Mouse (Mus musculus): ENCODE results near the gene Padi6. TPM values are rescaled to one million over a fixed set of nuclear protein-coding genes. Genes with fewer than 3 reads are reported as not detected.
A peak's percentile ranks its signal among the peaks of the same experiment; 100 is the strongest.

Padi6 gene
- total and polyA plus RNA-seq, 2 experiments from 2014 or later, result 0.11 to 0.58 TPM

DNA sequence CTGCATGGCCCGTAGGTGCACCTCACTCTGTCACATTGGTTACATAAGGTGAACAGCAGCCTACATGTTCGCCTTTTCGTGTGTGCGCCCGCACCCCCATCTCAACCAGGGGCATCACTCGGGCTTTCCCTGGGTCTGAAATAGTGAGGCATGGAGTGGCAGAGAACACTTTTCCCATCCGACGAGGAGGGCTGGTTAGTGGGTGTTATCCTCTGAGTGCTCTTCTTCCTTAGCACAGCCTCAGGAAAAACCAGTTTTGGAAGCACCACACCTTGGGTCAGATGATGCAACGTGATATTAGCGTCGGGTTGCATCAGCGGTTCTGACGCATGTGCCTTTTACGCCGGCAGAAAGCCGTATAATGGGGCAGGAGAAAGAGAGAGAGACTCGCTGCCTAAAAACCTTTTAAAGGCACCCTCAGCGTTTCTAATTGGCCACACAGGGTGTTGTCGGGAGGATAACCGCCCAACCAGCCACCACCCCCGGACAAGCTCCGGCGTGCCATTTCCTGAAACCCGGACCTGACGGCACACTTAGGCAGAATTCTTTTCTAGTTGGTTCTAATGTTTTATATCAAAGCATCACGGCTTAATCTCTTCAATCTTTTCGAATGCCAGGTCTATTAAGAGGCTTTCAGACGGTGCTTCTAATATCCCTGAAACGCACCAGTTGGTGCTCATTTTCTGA is 42.9 kb downstream of the Padi6 start:
- H3K9ac ChIP-seq (replicated peaks; ENCODE audit: low read length), result 0 out of 2 replicates have a peak overlapping the region, but pooled peaks have one; percentile 30
- H3K4me3 ChIP-seq (ENCODE audit: low read length), result peak overlapping the region; percentile 28
- peak overlapping the region; percentile 87 for H3K4me2 ChIP-seq (ENCODE audit: low read depth, low read length)
- H3K4me1 ChIP-seq (ENCODE audit: insufficient read depth, low read length), result 0 out of 2 replicates have a peak, but pooled peaks cover 4% of the 10 kb centered on the region
- no peaks in the 10 kb centered on the region for H3K9me3 ChIP-seq (ENCODE audit: low read length)
- no peak for TF ChIP-seq CTCF (IDR thresholded peaks at IDR 0.05; ENCODE audit: low read depth)
- no peak overlapping the region for H3K27ac ChIP-seq
- no peak for ATAC-seq
- 6% methylated on average over 29 of the region's 29 CpGs for WGBS
- peak; percentile 67 for DNase-seq (ENCODE audit: low spot score)
- 0 out of 2 replicates have a peak, but pooled peaks cover 10% of the 10 kb centered on the region for H3K27me3 ChIP-seq (ENCODE audit: insufficient read depth, low read length)
- H3K36me3 ChIP-seq (ENCODE audit: insufficient read depth, low read length), result no peaks in the 10 kb centered on the region

DNA sequence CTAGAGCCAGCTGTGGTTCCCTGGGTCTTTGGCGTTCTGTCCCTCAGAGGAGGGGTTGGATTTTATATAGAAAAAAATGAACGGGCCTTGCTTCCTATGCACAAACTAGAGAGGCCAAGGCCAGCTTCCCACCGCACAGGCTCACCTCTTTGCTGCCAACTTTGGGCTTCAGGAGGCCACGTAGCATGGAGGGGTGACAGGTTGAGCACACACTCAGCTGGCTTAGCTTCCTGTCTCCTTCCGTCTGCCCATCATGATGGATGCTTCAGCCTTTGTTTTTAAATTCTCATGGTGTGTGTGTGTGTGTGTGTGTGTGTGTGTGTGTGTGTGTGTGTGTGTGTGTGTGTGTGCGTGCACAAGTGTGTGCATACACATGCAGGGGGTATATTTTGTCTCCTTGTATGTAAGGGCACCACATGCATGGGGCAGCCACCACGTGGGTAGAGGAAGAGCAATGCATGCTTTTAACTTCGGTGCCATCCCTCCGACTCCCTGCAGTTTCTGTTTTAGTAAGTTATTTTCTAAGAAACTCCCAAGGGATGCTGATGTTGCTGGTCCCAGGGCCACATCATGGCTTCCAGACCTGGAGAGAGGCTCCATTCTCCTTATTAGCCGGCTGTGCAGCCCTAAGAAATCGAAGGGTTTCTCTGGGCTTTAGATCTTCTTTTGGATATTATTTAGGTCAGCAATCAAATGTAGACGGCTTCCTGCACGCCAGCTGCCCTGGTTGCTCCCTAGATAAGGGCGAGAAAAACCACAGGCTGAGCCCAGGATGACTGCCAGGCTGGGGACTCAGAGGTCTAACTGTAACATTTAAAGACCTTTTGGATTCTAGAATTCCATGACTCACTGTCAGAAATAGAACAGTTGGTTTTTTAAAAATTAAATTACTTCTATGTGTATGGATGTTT is 46.5 kb downstream of the Padi6 start:
- TF ChIP-seq CTCF (IDR thresholded peaks at IDR 0.05; ENCODE audit: low read depth), result no peak
- H3K27ac ChIP-seq, result no peak overlapping the region
- 0 out of 2 replicates have a peak, but pooled peaks cover 10% of the 10 kb centered on the region for H3K27me3 ChIP-seq (ENCODE audit: insufficient read depth, low read length)
- 0 out of 2 replicates have a peak, but pooled peaks cover 4% of the 10 kb centered on the region for H3K4me1 ChIP-seq (ENCODE audit: insufficient read depth, low read length)
- DNase-seq (ENCODE audit: low spot score) (no peak), ATAC-seq (no peak)
- no peak overlapping the region for H3K9ac ChIP-seq (replicated peaks; ENCODE audit: low read length)
- 76% methylated on average over 14 of the region's 14 CpGs for WGBS
- no peaks in the 10 kb centered on the region for H3K36me3 ChIP-seq (ENCODE audit: insufficient read depth, low read length)
- no peak overlapping the region for H3K4me2 ChIP-seq (ENCODE audit: low read depth, low read length)
- no peaks in the 10 kb centered on the region for H3K9me3 ChIP-seq (ENCODE audit: low read length)
- no peak overlapping the region for H3K4me3 ChIP-seq (ENCODE audit: low read length)

DNA sequence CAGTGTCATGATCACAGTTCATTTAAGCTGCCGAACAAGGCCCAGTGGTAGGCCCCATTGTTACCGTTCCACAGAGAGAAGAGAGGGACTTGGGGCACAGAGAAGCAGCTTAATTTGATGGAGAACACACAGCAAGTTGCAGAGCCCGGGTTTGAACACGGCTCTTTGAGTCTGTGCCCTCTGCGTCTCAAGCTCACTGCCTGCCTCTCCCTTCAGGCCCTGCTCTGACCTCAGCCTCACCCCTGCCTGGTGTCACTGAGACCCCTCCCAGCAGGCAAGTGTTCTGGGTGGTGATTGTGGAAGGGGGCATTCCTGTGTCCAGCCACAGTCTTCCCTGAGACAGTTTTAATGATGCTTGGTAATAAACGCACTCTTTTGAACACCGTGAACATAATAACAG is 47.3 kb downstream of the Padi6 start:
- H3K27me3 ChIP-seq (ENCODE audit: insufficient read depth, low read length), result 0 out of 2 replicates have a peak, but pooled peaks cover 6% of the 10 kb centered on the region
- H3K9me3 ChIP-seq (ENCODE audit: low read length), result no peaks in the 10 kb centered on the region
- ATAC-seq (no peak), DNase-seq (ENCODE audit: low spot score) (no peak)
- WGBS, result 66% methylated on average over 7 of the region's 7 CpGs
- no peak overlapping the region for H3K4me3 ChIP-seq (ENCODE audit: low read length)
- no peak for TF ChIP-seq CTCF (IDR thresholded peaks at IDR 0.05; ENCODE audit: low read depth)
- 0 out of 2 replicates have a peak, but pooled peaks cover 2% of the 10 kb centered on the region for H3K4me1 ChIP-seq (ENCODE audit: insufficient read depth, low read length)
- no peak overlapping the region for H3K9ac ChIP-seq (replicated peaks; ENCODE audit: low read length)
- no peaks in the 10 kb centered on the region for H3K36me3 ChIP-seq (ENCODE audit: insufficient read depth, low read length)
- H3K4me2 ChIP-seq (ENCODE audit: low read depth, low read length), result no peak overlapping the region
- H3K27ac ChIP-seq, result no peak overlapping the region

DNA sequence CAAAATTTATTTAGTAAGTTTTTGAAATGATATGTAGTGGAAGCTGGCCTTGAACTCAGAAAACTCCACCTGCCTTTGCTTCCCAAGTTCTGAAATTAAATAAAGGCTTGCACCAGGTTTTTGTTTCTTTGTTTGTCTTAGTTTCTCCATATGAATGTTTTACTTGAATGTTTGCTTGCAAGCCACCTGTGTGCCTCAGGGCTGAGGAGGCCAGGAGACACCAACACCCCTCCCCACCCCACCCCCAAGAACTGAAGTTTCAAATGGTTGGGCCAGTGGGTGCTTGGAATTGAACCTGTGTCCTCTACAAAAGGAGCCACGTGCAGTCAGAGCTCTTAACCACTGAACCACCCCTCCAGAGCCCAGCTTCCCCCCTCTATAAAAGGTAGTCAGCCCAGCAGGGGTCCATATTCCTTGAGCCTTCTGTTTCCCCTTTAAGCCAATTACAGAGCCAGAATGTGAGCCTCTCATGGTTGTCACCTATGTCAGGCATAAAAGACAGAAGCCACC is 47.8 kb downstream of the Padi6 start:
- H3K4me2 ChIP-seq (ENCODE audit: low read depth, low read length), result no peak overlapping the region
- no peak for ATAC-seq
- no peak overlapping the region for H3K27ac ChIP-seq
- WGBS, result 22% methylated on average over 1 of the region's 1 CpGs
- no peaks in the 10 kb centered on the region for H3K36me3 ChIP-seq (ENCODE audit: insufficient read depth, low read length)
- H3K4me1 ChIP-seq (ENCODE audit: insufficient read depth, low read length), result no peaks in the 10 kb centered on the region
- H3K27me3 ChIP-seq (ENCODE audit: insufficient read depth, low read length), result 0 out of 2 replicates have a peak, but pooled peaks cover 5% of the 10 kb centered on the region
- no peak overlapping the region for H3K9ac ChIP-seq (replicated peaks; ENCODE audit: low read length)
- no peak for DNase-seq (ENCODE audit: low spot score)
- H3K9me3 ChIP-seq (ENCODE audit: low read length), result no peaks in the 10 kb centered on the region
- no peak for TF ChIP-seq CTCF (IDR thresholded peaks at IDR 0.05; ENCODE audit: low read depth)
- no peak overlapping the region for H3K4me3 ChIP-seq (ENCODE audit: low read length)

DNA sequence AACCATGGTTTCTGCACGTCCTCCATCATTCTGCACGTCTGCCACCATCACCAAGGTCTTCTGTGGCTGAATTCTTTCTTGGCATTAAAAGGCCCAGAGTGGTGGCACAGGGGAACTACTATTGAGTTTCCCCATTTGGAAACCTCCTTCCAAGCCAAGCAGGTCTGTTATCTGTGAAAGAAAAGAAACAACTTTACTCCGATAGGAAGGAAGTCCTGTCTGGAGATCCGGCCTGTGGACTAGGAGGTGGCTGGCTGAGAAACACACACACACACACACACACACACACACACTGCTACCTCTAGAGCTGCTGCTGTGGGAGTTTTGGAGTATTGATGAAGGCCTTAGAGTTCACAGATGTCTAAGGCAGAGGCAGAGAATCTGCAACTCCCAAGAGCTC is 48.9 kb downstream of the Padi6 start:
- Histone ChIP-seq H3K9me3 (ENCODE audit: low read length) (no peaks in the 10 kb centered on the region), H3K9ac (replicated peaks; ENCODE audit: low read length) (no peak overlapping the region), H3K4me3 (ENCODE audit: low read length) (no peak overlapping the region), H3K36me3 (ENCODE audit: insufficient read depth, low read length) (no peaks in the 10 kb centered on the region), H3K4me1 (ENCODE audit: insufficient read depth, low read length) (no peaks in the 10 kb centered on the region), H3K27ac (no peak overlapping the region), H3K27me3 (ENCODE audit: insufficient read depth, low read length) (no peaks in the 10 kb centered on the region), H3K4me2 (ENCODE audit: low read depth, low read length) (no peak overlapping the region)
- no peak for DNase-seq (ENCODE audit: low spot score)
- ATAC-seq, result no peak
- TF ChIP-seq CTCF (IDR thresholded peaks at IDR 0.05; ENCODE audit: low read depth), result no peak
- 76% methylated on average over 4 of the region's 4 CpGs for WGBS

DNA sequence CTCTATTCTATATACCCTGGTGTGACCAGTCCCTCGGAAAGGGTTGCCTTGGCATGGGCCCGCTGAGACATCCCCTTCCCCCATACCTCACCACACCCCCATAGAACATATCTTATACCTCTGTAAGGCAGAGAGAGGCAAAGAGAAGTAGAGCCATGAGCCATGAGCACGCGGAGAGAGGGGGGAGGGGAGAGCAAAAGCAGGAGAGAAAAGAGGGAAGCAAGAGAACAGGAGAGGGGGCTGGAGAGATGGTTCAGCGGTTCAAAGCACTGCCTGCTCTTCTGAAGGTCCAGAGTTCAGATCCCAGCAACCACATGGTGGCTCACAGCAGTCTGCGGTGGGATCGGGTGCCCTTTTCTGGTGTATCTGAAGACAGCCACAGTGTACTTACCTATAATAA is 51.0 kb downstream of the Padi6 start:
- TF ChIP-seq CTCF (IDR thresholded peaks at IDR 0.05; ENCODE audit: low read depth), result no peak
- ATAC-seq, result no peak
- no peak for DNase-seq (ENCODE audit: low spot score)
- no peak overlapping the region for H3K27ac ChIP-seq
- no peak overlapping the region for H3K9ac ChIP-seq (replicated peaks; ENCODE audit: low read length)
- no peaks in the 10 kb centered on the region for H3K27me3 ChIP-seq (ENCODE audit: insufficient read depth, low read length)
- H3K4me2 ChIP-seq (ENCODE audit: low read depth, low read length), result no peak overlapping the region
- no peaks in the 10 kb centered on the region for H3K4me1 ChIP-seq (ENCODE audit: insufficient read depth, low read length)
- H3K36me3 ChIP-seq (ENCODE audit: insufficient read depth, low read length), result no peaks in the 10 kb centered on the region
- no peaks in the 10 kb centered on the region for H3K9me3 ChIP-seq (ENCODE audit: low read length)
- WGBS, result 60% methylated on average over 7 of the region's 7 CpGs
- H3K4me3 ChIP-seq (ENCODE audit: low read length), result no peak overlapping the region
